Mouse (Mus musculus): ENCODE measurements around the gene Traf6.

DNA sequence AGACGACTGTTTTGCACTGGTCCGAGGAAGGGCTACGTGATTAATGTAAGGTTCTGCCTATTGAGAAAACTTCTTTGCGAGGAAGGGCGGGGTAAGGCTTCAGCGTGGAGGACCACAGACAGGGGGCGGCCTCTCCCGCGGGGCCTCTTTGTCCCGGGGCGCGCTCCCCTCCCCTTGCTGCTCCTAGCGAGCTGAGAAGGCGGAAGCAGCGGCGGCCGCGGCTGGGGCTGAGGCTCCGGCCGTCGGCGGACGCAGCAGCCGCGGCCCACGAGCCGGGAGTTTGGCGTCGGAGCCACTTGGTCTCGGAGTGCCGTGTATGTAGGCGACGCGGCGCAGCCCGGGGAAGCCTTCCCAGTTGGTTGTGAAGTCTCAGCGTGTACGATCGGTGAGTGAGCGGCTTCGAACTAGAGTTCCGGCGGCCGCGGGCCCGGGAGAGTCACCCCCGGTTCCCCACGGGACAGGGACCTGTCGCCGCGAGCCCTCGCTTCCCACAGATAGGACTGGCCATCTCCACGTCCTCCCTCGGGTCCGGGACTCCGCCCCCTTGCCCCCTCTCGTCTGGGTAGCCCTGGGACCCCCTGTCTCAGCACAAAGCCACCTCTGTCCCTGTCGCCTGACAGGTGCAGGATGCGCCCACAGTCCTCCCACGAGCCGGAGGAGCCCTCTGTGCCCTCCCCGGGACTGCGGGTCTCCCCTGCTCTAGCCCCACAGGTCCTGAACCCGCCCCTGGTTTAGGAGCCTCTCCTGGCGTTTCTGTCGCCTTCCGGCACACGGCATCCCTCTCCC lies at the start of gene Traf6:
- TF ChIP-seq CTCF (IDR thresholded peaks at IDR 0.05; ENCODE audit: extremely low read depth, insufficient read depth, insufficient read length, insufficient replicate concordance), result peak; percentile 80
- peak; percentile 61 for TF ChIP-seq POLR2A (IDR thresholded peaks at IDR 0.05; ENCODE audit: low read depth, low read length)

All from spleen, adult 2 months (tissue).